Mouse (Mus musculus) liver, embryonic 14.5 days (tissue): ENCODE measurements around the gene Celf2. TPM values are rescaled to one million over a fixed set of nuclear protein-coding genes. Genes with fewer than 3 reads are reported as not detected.

Source experiments
- ATAC-seq: fragments of 200-750 bp; cut with Nextera tagmentation; 2 replicates; pipeline ENCODE4 v1.8.0; 2017; ENCODE audit warnings: moderate number of reproducible peaks, mild to moderate bottlenecking, moderate library complexity; ENCODE audit not compliant: insufficient read depth
- DNase-seq, 3 experiments: peaks; one replicate each; pipeline ENCODE4 v3.0.0-alpha.2; 2012 to 2013; ENCODE audit warnings: low read depth in 3 of 3, low spot score in 3 of 3
- H3K27ac ChIP-seq: fragments of 300-500 bp; sonication (generic); 2 replicates; pipeline ENCODE4 v1.5.1; 2014; ENCODE audit warnings: moderate library complexity, mild to moderate bottlenecking, control low read depth, inconsistent platforms
- H3K27me3 ChIP-seq: fragments of 300-500 bp; sonication (generic); 2 replicates; pipeline ENCODE4 v1.6.1; 2014; ENCODE audit warnings: mild to moderate bottlenecking, low read length, moderate library complexity; ENCODE audit not compliant: control insufficient read depth, insufficient read depth
- H3K36me3 ChIP-seq: fragments of 300-500 bp; sonication (generic); replicated peaks from 2 replicates; pipeline ENCODE4 v1.6.1; 2014; ENCODE audit warnings: low read depth; ENCODE audit not compliant: control insufficient read depth, insufficient read depth
- H3K4me1 ChIP-seq, 2 experiments: fragments of 200-500 bp in 1 of 2; fragments of 300-500 bp in 1 of 2; sonication (generic) in 1 of 2; replicated peaks; 2 replicates each; pipeline ENCODE4 v1.6.1; 2012 to 2014; ENCODE audit warnings: antibody characterized with exemption in 1 of 2, inconsistent platforms in 1 of 2, low read length in 1 of 2; ENCODE audit not compliant: control insufficient read depth in 2 of 2, insufficient read depth in 2 of 2
- H3K4me2 ChIP-seq: fragments of 300-500 bp; sonication (generic); 2 replicates; pipeline ENCODE4 v1.6.1; 2014; ENCODE audit warnings: low read depth, mild to moderate bottlenecking, control low read depth, moderate library complexity
- H3K4me3 ChIP-seq, 2 experiments: fragments of 200-500 bp in 1 of 2; fragments of 300-500 bp in 1 of 2; sonication (generic) in 1 of 2; 2 replicates each; pipeline ENCODE4 v1.5.1; 2012 to 2014; ENCODE audit warnings: low read depth in 2 of 2, low read length in 2 of 2, mild to moderate bottlenecking in 2 of 2, control low read depth in 1 of 2, inconsistent platforms in 1 of 2, moderate library complexity in 1 of 2; ENCODE audit not compliant: insufficient read depth in 1 of 2
- H3K9ac ChIP-seq: fragments of 300-500 bp; sonication (generic); replicated peaks from 2 replicates; pipeline ENCODE4 v1.6.1; 2014; ENCODE audit warnings: mild to moderate bottlenecking, control low read depth, moderate library complexity
- H3K9me3 ChIP-seq: fragments of 300-500 bp; sonication (generic); 2 replicates; pipeline ENCODE4 v1.6.1; 2016; ENCODE audit warnings: low read length, mixed read lengths; ENCODE audit not compliant: control insufficient read depth
- CTCF ChIP-seq: IDR thresholded peaks from 2 replicates; pipeline ENCODE4 v1.5.1; 2016; ENCODE audit warnings: antibody characterized with exemption, low read depth, control low read depth
- EP300 ChIP-seq: IDR thresholded peaks from 2 replicates; pipeline ENCODE4 v1.6.1; 2016; ENCODE audit warnings: antibody characterized with exemption, low read depth
- WGBS: fragments of 180-500 bp; shearing (Covaris S2); extraction: QIAGEN DNeasy Blood & Tissue Kit; methylation state at CpG from one replicate; pipeline ENCODE4 v1.1.7; 2014; ENCODE audit not compliant: insufficient replicate concordance; 5-methylcytosine and 5-hydroxymethylcytosine counted together
- polyA plus RNA-seq, 2 experiments: library from polyadenylated mRNA; depleted of rRNA in 1 of 2; stranded (reverse) in 1 of 2; unstranded in 1 of 2; fragments of >200 nt; fragmentation: Nextera tagmentation in 1 of 2; extraction: Ambion mirVana in 1 of 2; gene quantifications; 2 replicates each; pipeline versions ENCODE4 v1.2.1 to v1.2.3; 2012 to 2014

Gene Celf2
- polyA plus RNA-seq, 2 experiments = 3.9 to 7.8 TPM

DNA sequence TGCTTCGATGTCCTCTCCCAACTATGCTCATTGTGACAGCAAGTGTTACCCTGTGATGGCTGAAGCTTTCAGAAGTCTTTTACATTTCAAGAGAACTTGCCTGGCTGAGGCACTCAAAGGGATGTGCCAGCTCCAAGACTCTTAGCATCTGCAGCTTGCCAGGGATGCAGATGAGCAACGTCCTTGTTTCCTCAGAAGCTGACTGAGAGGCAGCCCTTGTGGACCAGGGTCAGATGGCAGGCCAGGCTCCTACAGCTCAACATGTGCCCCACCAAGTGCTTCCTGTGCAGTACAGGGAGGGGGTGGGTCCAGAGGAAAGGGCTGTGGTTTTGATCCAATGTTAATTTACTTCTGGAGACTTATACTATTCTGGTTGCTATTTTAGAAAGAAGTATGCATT is 285.8 kb downstream of the Celf2 start:
- ATAC-seq = no peak
- no peak for TF ChIP-seq EP300
- TF ChIP-seq CTCF = no peak
- DNase-seq = no peak
- WGBS = 35% methylated on average over 2 of the region's 2 CpGs
- no peak overlapping the region for H3K4me3 ChIP-seq
- no peak overlapping the region for H3K27ac ChIP-seq
- no peak overlapping the region for H3K9ac ChIP-seq
- H3K4me2 ChIP-seq = no peak overlapping the region
- H3K36me3 ChIP-seq = no peaks in the 10 kb centered on the region
- H3K4me1 ChIP-seq = no peaks in the 10 kb centered on the region
- H3K9me3 ChIP-seq = no peaks in the 10 kb centered on the region
- no peaks in the 10 kb centered on the region for H3K27me3 ChIP-seq

DNA sequence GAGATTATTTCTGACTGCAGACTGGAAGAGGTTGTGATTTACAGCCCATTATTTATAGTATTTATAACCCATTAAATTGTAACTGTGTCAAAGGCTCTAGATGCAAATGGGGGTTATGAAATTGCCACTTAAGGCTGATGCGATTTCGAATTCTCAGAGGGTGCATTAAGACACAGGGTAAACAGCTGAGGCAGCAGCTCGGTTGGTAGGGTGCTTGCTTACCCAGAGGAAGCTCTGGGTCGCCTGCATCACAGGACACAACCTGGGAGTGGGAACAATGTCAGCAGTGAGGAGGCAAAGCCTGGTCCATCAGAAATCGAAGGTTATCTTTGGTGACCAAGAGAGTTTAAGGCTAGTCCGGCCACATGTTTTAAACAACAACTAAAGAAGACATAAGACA is 286.5 kb downstream of the Celf2 start:
- Histone ChIP-seq H3K9me3 (no peaks in the 10 kb centered on the region), H3K27me3 (no peaks in the 10 kb centered on the region), H3K27ac (no peak overlapping the region), H3K4me1 (no peaks in the 10 kb centered on the region), H3K9ac (no peak overlapping the region), H3K36me3 (no peaks in the 10 kb centered on the region), H3K4me2 (no peak overlapping the region), H3K4me3 (no peak overlapping the region)
- TF ChIP-seq CTCF (no peak), EP300 (no peak)
- ATAC-seq = no peak
- no peak for DNase-seq
- 52% methylated on average over 6 of the region's 6 CpGs for WGBS

DNA sequence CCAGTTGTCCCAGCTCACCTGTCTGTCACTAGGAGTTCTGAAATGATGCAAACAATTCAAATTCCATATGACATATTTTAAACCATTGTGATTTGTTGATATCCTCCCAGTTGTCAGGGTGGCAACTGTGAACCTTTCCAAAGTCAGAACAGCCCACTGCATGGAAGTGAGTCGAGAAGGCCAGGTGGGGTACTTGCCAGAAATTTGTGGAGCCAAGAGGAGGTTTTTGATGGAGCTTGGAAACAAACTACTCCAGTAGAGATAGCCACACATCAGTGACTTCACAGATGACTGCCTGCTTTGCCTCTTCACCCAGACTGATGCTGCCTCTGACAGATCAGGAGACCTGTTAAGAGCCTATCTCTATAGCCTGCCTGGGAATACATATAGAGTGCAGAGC is 287.5 kb downstream of the Celf2 start:
- ATAC-seq (no peak), DNase-seq (no peak)
- WGBS = 29% methylated on average over 1 of the region's 1 CpGs
- Histone ChIP-seq H3K4me2 (no peak overlapping the region), H3K4me3 (no peak overlapping the region), H3K36me3 (no peaks in the 10 kb centered on the region), H3K9me3 (no peaks in the 10 kb centered on the region), H3K9ac (no peak overlapping the region), H3K27me3 (no peaks in the 10 kb centered on the region), H3K27ac (no peak overlapping the region), H3K4me1 (no peaks in the 10 kb centered on the region)
- TF ChIP-seq EP300 (no peak), CTCF (no peak)

DNA sequence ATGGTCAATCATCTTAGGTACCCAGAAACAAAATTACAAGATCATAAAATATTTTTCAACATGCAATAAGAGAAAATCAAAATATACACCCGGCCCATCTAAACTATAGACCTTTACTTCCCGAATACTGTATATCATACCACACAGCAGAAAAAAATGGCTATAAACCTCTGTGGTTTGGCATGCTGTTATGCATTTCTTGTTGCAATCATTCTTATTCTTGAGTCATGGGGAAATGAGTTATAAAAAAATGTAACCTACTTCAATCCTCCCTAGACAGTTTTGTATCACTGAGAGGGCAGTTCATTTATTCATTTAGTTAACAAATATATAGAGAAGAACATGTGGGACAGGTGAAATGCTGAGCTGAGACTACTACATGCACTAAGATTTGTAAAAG is 291.3 kb downstream of the Celf2 start:
- DNase-seq (no peak), ATAC-seq (no peak)
- Histone ChIP-seq H3K4me2 (no peak overlapping the region), H3K4me3 (no peak overlapping the region), H3K9me3 (no peaks in the 10 kb centered on the region), H3K4me1 (no peaks in the 10 kb centered on the region), H3K27ac (no peak overlapping the region), H3K27me3 (no peaks in the 10 kb centered on the region), H3K9ac (no peak overlapping the region), H3K36me3 (no peaks in the 10 kb centered on the region)
- 58% methylated on average over 2 of the region's 2 CpGs for WGBS
- TF ChIP-seq CTCF (no peak), EP300 (no peak)

DNA sequence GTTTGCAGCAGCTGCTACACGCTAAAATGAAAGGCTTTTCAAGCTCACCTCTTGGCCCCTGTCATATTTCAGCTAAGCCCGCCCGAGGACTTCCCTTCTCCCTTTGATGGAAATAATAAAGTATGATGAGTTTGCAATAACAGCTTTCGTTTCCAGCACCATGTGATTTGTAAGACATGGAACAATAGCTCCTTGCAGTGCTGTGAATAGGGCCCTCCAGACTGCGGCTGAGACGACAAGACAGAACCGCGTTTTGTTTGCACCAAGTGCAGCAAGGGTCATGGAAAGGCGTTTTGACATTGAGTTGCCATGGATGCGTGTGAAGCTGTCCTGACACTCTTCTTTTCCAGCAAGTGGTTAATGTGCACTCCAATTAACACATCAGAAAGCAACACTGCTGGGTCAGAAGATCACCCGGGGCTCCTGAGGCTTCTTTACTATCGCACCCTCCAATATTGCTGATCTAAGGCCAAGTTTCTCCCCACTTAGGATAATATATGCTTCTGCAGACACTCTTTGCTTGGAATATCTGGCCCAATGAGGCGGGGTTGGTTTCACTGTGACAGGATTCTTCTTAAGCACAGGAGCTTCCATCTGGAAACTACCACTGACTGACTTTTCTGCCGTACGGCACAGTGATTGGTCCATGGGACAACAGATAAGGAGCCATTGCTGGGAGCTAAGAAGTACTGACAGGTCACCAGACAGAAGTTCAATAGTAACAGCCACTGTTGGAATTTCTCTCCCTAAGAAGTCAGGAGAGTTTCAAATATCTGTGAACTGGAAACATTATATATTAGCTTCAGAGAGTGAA is 301.5 kb downstream of the Celf2 start:
- no peak for ATAC-seq
- Histone ChIP-seq H3K4me1 (no peaks in the 10 kb centered on the region), H3K27ac (no peak overlapping the region), H3K4me2 (no peak overlapping the region), H3K4me3 (no peak overlapping the region), H3K36me3 (no peaks in the 10 kb centered on the region), H3K9ac (no peak overlapping the region), H3K9me3 (no peaks in the 10 kb centered on the region), H3K27me3 (no peaks in the 10 kb centered on the region)
- DNase-seq = no peak
- TF ChIP-seq EP300 (no peak), CTCF (no peak)
- WGBS = 66% methylated on average over 15 of the region's 15 CpGs
